Mouse (Mus musculus): ENCODE measurements at regions not wholly inside any gene's neighbourhood (a gene's known extent, or its start where the extent isn't known, plus 50 kb on each side); places are given as distances from the start of the nearest gene placed in this dataset.

- WGBS, result 91% methylated on average over 1 of the region's 1 CpGs
- TF ChIP-seq POLR2A (IDR thresholded peaks at IDR 0.05; ENCODE audit: borderline replicate concordance, extremely low read depth, low read depth, low read length) (no peak), CTCF (IDR thresholded peaks at IDR 0.05; ENCODE audit: insufficient read depth, low read length) (no peak)
- DNase-seq, result no peak
- Histone ChIP-seq H3K4me3 (replicated peaks; ENCODE audit: extremely low read depth, low read depth, low read length) (no peak overlapping the region), H3K4me1 (ENCODE audit: control insufficient read depth, insufficient read depth, low read length) (peaks cover 20% of the 10 kb centered on the region)
Observed at GRCm38 (mm10) chr6:31130522-31130921, 171.6 kb upstream of the Klf14 start.

GRCm38 (mm10) chr6:31131716-31132115 lies 172.8 kb upstream of the Klf14 start:
- Histone ChIP-seq H3K4me3 (replicated peaks; ENCODE audit: extremely low read depth, low read depth, low read length) (no peak overlapping the region), H3K4me1 (ENCODE audit: control insufficient read depth, insufficient read depth, low read length) (peaks cover 15% of the 10 kb centered on the region)
- no peak for TF ChIP-seq CTCF (IDR thresholded peaks at IDR 0.05; ENCODE audit: insufficient read depth, low read length)
- TF ChIP-seq POLR2A (IDR thresholded peaks at IDR 0.05; ENCODE audit: borderline replicate concordance, extremely low read depth, low read depth, low read length), result no peak
- no peak for DNase-seq
- 76% methylated on average over 9 of the region's 9 CpGs for WGBS

GRCm38 (mm10) chr6:31132396-31133190 lies 173.7 kb upstream of the Klf14 start:
- TF ChIP-seq CTCF (IDR thresholded peaks at IDR 0.05; ENCODE audit: insufficient read depth, low read length), result no peak
- no peak for TF ChIP-seq POLR2A (IDR thresholded peaks at IDR 0.05; ENCODE audit: borderline replicate concordance, extremely low read depth, low read depth, low read length)
- Histone ChIP-seq H3K4me3 (replicated peaks; ENCODE audit: extremely low read depth, low read depth, low read length) (no peak overlapping the region), H3K4me1 (ENCODE audit: control insufficient read depth, insufficient read depth, low read length) (peaks cover 12% of the 10 kb centered on the region)
- WGBS, result 49% methylated on average over 8 of the region's 8 CpGs
- no peak for DNase-seq

- 78% methylated on average over 11 of the region's 11 CpGs for WGBS
- DNase-seq, result no peak
- no peak for TF ChIP-seq POLR2A (IDR thresholded peaks at IDR 0.05; ENCODE audit: borderline replicate concordance, extremely low read depth, low read depth, low read length)
- Histone ChIP-seq H3K4me3 (replicated peaks; ENCODE audit: extremely low read depth, low read depth, low read length) (no peak overlapping the region), H3K4me1 (ENCODE audit: control insufficient read depth, insufficient read depth, low read length) (peaks cover 12% of the 10 kb centered on the region)
Observed at GRCm38 (mm10) chr6:31133896-31134735, 175.2 kb upstream of the Klf14 start.

GRCm38 (mm10) chr6:31134736-31135077 lies 175.8 kb upstream of the Klf14 start:
- 61% methylated on average over 8 of the region's 8 CpGs for WGBS

GRCm38 (mm10) chr6:31135580-31135979 lies 176.7 kb upstream of the Klf14 start:
- DNase-seq, result no peak
- no peak overlapping the region for H3K4me3 ChIP-seq (replicated peaks; ENCODE audit: extremely low read depth, low read depth, low read length)
- WGBS, result 85% methylated on average over 6 of the region's 6 CpGs
- H3K4me1 ChIP-seq (ENCODE audit: control insufficient read depth, insufficient read depth, low read length), result peaks cover 9% of the 10 kb centered on the region
- TF ChIP-seq POLR2A (IDR thresholded peaks at IDR 0.05; ENCODE audit: borderline replicate concordance, extremely low read depth, low read depth, low read length), result no peak
- no peak for TF ChIP-seq CTCF (IDR thresholded peaks at IDR 0.05; ENCODE audit: insufficient read depth, low read length)

More at GRCm38 (mm10) chr6:31134736-31135077, 175.8 kb upstream of the Klf14 start:
- H3K4me3 ChIP-seq (replicated peaks; ENCODE audit: extremely low read depth, low read depth, low read length), result no peak overlapping the region
- H3K4me1 ChIP-seq (ENCODE audit: control insufficient read depth, insufficient read depth, low read length), result peaks cover 12% of the 10 kb centered on the region
- DNase-seq, result no peak
- TF ChIP-seq POLR2A (IDR thresholded peaks at IDR 0.05; ENCODE audit: borderline replicate concordance, extremely low read depth, low read depth, low read length) (no peak), CTCF (IDR thresholded peaks at IDR 0.05; ENCODE audit: insufficient read depth, low read length) (no peak)

GRCm38 (mm10) chr6:31136895-31137294 lies 178.0 kb upstream of the Klf14 start:
- TF ChIP-seq CTCF (IDR thresholded peaks at IDR 0.05; ENCODE audit: insufficient read depth, low read length) (peak; percentile 54), POLR2A (IDR thresholded peaks at IDR 0.05; ENCODE audit: borderline replicate concordance, extremely low read depth, low read depth, low read length) (no peak)
- 52% methylated on average over 4 of the region's 4 CpGs for WGBS
- DNase-seq, result no peak
- no peak overlapping the region for H3K4me3 ChIP-seq (replicated peaks; ENCODE audit: extremely low read depth, low read depth, low read length)
- H3K4me1 ChIP-seq (ENCODE audit: control insufficient read depth, insufficient read depth, low read length), result peaks cover 19% of the 10 kb centered on the region

GRCm38 (mm10) chr6:31137351-31137750 lies 178.5 kb upstream of the Klf14 start:
- H3K4me1 ChIP-seq (ENCODE audit: control insufficient read depth, insufficient read depth, low read length), result peaks cover 19% of the 10 kb centered on the region
- DNase-seq, result no peak
- TF ChIP-seq CTCF (IDR thresholded peaks at IDR 0.05; ENCODE audit: insufficient read depth, low read length), result no peak
- TF ChIP-seq POLR2A (IDR thresholded peaks at IDR 0.05; ENCODE audit: borderline replicate concordance, extremely low read depth, low read depth, low read length), result no peak
- no peak overlapping the region for H3K4me3 ChIP-seq (replicated peaks; ENCODE audit: extremely low read depth, low read depth, low read length)
- WGBS, result 62% methylated on average over 8 of the region's 8 CpGs

- Histone ChIP-seq H3K4me3 (replicated peaks; ENCODE audit: extremely low read depth, low read depth, low read length) (no peak overlapping the region), H3K4me1 (ENCODE audit: control insufficient read depth, insufficient read depth, low read length) (peaks cover 18% of the 10 kb centered on the region)
- TF ChIP-seq POLR2A (IDR thresholded peaks at IDR 0.05; ENCODE audit: borderline replicate concordance, extremely low read depth, low read depth, low read length) (no peak), CTCF (IDR thresholded peaks at IDR 0.05; ENCODE audit: insufficient read depth, low read length) (no peak)
- WGBS, result 84% methylated on average over 9 of the region's 9 CpGs
- no peak for DNase-seq
Observed at GRCm38 (mm10) chr6:31140000-31140399, 181.1 kb upstream of the Klf14 start.

All from lung, adult 2 months (tissue).